Mouse (Mus musculus) B cell, adult 2 months (primary cell): ENCODE results near the gene Idi1.
"Not testable (repeated sequence)": the region's sequence is repeated elsewhere in the genome, so short reads cannot be mapped to it uniquely, and the experiment has no call there.

Source experiments
- DNase-seq, 2 experiments: peaks; one replicate each; pipeline ENCODE4 v3.0.0; 2022

Gene Idi1

GRCm38 (mm10) chr13:8885445-8886184 lies at the start of gene Idi1:
Idi1 (plus strand) TSS chr13:8885501.
- peak; percentile 97 for DNase-seq

- no peak for DNase-seq
These were observed 46.9 kb upstream of the Idi1 start for GRCm38 (mm10) chr13:8838394-8838793.

GRCm38 (mm10) chr13:8839111-8839510 lies 46.2 kb upstream of the Idi1 start:
- no peak for DNase-seq

GRCm38 (mm10) chr13:8839937-8840336 lies 45.4 kb upstream of the Idi1 start:
- DNase-seq = no peak

- DNase-seq = no peak
These were observed 44.4 kb upstream of the Idi1 start for GRCm38 (mm10) chr13:8840941-8841340.

GRCm38 (mm10) chr13:8841846-8842245 lies 43.5 kb upstream of the Idi1 start:
- not testable (repeated sequence) for DNase-seq

- DNase-seq = no peak
These were observed 43.0 kb upstream of the Idi1 start for GRCm38 (mm10) chr13:8842273-8842672.

- peak; percentile 17 to 21 for DNase-seq
These were observed 37.6 kb upstream of the Idi1 start for GRCm38 (mm10) chr13:8847702-8848101.

GRCm38 (mm10) chr13:8849311-8849710 lies 36.0 kb upstream of the Idi1 start:
- DNase-seq = no peak

GRCm38 (mm10) chr13:8853424-8853823 lies 31.9 kb upstream of the Idi1 start:
- DNase-seq = no peak

GRCm38 (mm10) chr13:8854769-8855168 lies 30.5 kb upstream of the Idi1 start:
- no peak for DNase-seq

- no peak for DNase-seq
These were observed 26.8 kb upstream of the Idi1 start for GRCm38 (mm10) chr13:8858453-8858852.

GRCm38 (mm10) chr13:8860861-8861260 lies 24.4 kb upstream of the Idi1 start:
- no peak for DNase-seq

GRCm38 (mm10) chr13:8864990-8865389 lies 20.3 kb upstream of the Idi1 start:
- DNase-seq = no peak

GRCm38 (mm10) chr13:8866612-8867011 lies 18.7 kb upstream of the Idi1 start:
- DNase-seq = no peak

- no peak for DNase-seq
These were observed 15.6 kb upstream of the Idi1 start for GRCm38 (mm10) chr13:8869578-8870157.

- no peak for DNase-seq
These were observed 15.2 kb upstream of the Idi1 start for GRCm38 (mm10) chr13:8870160-8870509.

GRCm38 (mm10) chr13:8870510-8871313 lies 14.6 kb upstream of the Idi1 start:
- peak; percentile 87 to 90 for DNase-seq

- DNase-seq = no peak
These were observed 13.9 kb upstream of the Idi1 start, which contains the start of gene Wdr37 for GRCm38 (mm10) chr13:8871314-8871962. Wdr37 (minus strand) TSS chr13:8871909.

- no peak for DNase-seq
These were observed 11.5 kb upstream of the Idi1 start for GRCm38 (mm10) chr13:8873776-8874175.

GRCm38 (mm10) chr13:8881611-8882010 lies 3.7 kb upstream of the Idi1 start:
- DNase-seq = no peak

GRCm38 (mm10) chr13:8883870-8884269 lies 1.4 kb upstream of the Idi1 start:
- DNase-seq = not testable (repeated sequence)

- DNase-seq = no peak
These were observed 872 bp downstream of the Idi1 start for GRCm38 (mm10) chr13:8886185-8886560.
